Mouse (Mus musculus): ENCODE measurements at regions not wholly inside any gene's neighbourhood (a gene's known extent, or its start where the extent isn't known, plus 50 kb on each side); places are given as distances from the start of the nearest gene placed in this dataset.

- H3K9ac ChIP-seq: no peak overlapping the region
- 51% methylated on average over 5 of the region's 5 CpGs for WGBS
- no peaks in the 10 kb centered on the region for H3K36me3 ChIP-seq (ENCODE audit: insufficient read depth)
- ATAC-seq (peak; percentile 53; the same call in 1 of the 2 replicates), DNase-seq (peak; percentile 64)
- no peaks in the 10 kb centered on the region for H3K9me3 ChIP-seq (ENCODE audit: low read length)
- H3K4me2 ChIP-seq (ENCODE audit: low read depth): no peak overlapping the region
- 0 out of 2 replicates have a peak, but pooled peaks cover 3% of the 10 kb centered on the region for H3K4me1 ChIP-seq (ENCODE audit: insufficient read depth)
- no peak overlapping the region for H3K4me3 ChIP-seq (ENCODE audit: low read depth, low read length)
- no peak for TF ChIP-seq CTCF (IDR thresholded peaks at IDR 0.05; ENCODE audit: low read depth)
- no peak overlapping the region for H3K27ac ChIP-seq (ENCODE audit: low read depth, low read length)
- no peaks in the 10 kb centered on the region for H3K27me3 ChIP-seq (ENCODE audit: insufficient read depth, low read length)
These were observed 135.6 kb upstream of the Col8a1 start for GRCm38 (mm10) chr16:57890135-57890534.

GRCm38 (mm10) chr16:57893111-57893510 is 138.6 kb upstream of the Col8a1 start:
- TF ChIP-seq CTCF (IDR thresholded peaks at IDR 0.05; ENCODE audit: low read depth): no peak
- no peak for DNase-seq
- ATAC-seq: no peak
- H3K4me3 ChIP-seq (ENCODE audit: low read depth, low read length): no peak overlapping the region
- no peaks in the 10 kb centered on the region for H3K27me3 ChIP-seq (ENCODE audit: insufficient read depth, low read length)
- WGBS: 93% methylated on average over 2 of the region's 2 CpGs
- H3K36me3 ChIP-seq (ENCODE audit: insufficient read depth): no peaks in the 10 kb centered on the region
- no peak overlapping the region for H3K4me2 ChIP-seq (ENCODE audit: low read depth)
- H3K9ac ChIP-seq: no peak overlapping the region
- 0 out of 2 replicates have a peak, but pooled peaks cover 3% of the 10 kb centered on the region for H3K4me1 ChIP-seq (ENCODE audit: insufficient read depth)
- H3K9me3 ChIP-seq (ENCODE audit: low read length): no peaks in the 10 kb centered on the region
- no peak overlapping the region for H3K27ac ChIP-seq (ENCODE audit: low read depth, low read length)

- no peaks in the 10 kb centered on the region for H3K27me3 ChIP-seq (ENCODE audit: insufficient read depth, low read length)
- no peak for TF ChIP-seq CTCF (IDR thresholded peaks at IDR 0.05; ENCODE audit: low read depth)
- H3K4me1 ChIP-seq (ENCODE audit: insufficient read depth): 0 out of 2 replicates have a peak, but pooled peaks cover 3% of the 10 kb centered on the region
- DNase-seq (no peak), ATAC-seq (no peak)
- no peak overlapping the region for H3K27ac ChIP-seq (ENCODE audit: low read depth, low read length)
- H3K36me3 ChIP-seq (ENCODE audit: insufficient read depth): no peaks in the 10 kb centered on the region
- H3K4me2 ChIP-seq (ENCODE audit: low read depth): no peak overlapping the region
- H3K4me3 ChIP-seq (ENCODE audit: low read depth, low read length): no peak overlapping the region
- H3K9me3 ChIP-seq (ENCODE audit: low read length): no peaks in the 10 kb centered on the region
- no peak overlapping the region for H3K9ac ChIP-seq
- WGBS: 53% methylated on average over 5 of the region's 5 CpGs
These were observed 139.3 kb upstream of the Col8a1 start for GRCm38 (mm10) chr16:57893698-57894352.

GRCm38 (mm10) chr16:57901006-57901405 is 146.5 kb upstream of the Col8a1 start:
- Histone ChIP-seq H3K9me3 (ENCODE audit: low read length) (no peaks in the 10 kb centered on the region), H3K36me3 (ENCODE audit: insufficient read depth) (no peaks in the 10 kb centered on the region), H3K4me2 (ENCODE audit: low read depth) (no peak overlapping the region), H3K9ac (no peak overlapping the region), H3K4me1 (ENCODE audit: insufficient read depth) (no peaks in the 10 kb centered on the region), H3K27me3 (ENCODE audit: insufficient read depth, low read length) (no peaks in the 10 kb centered on the region), H3K27ac (ENCODE audit: low read depth, low read length) (no peak overlapping the region), H3K4me3 (ENCODE audit: low read depth, low read length) (no peak overlapping the region)
- WGBS: 32% methylated on average over 4 of the region's 4 CpGs
- DNase-seq: no peak
- TF ChIP-seq CTCF (IDR thresholded peaks at IDR 0.05; ENCODE audit: low read depth): no peak
- no peak for ATAC-seq

GRCm38 (mm10) chr16:57902498-57902897 is 148.0 kb upstream of the Col8a1 start:
- no peaks in the 10 kb centered on the region for H3K9me3 ChIP-seq (ENCODE audit: low read length)
- H3K4me1 ChIP-seq (ENCODE audit: insufficient read depth): no peaks in the 10 kb centered on the region
- WGBS: 65% methylated on average over 3 of the region's 3 CpGs
- TF ChIP-seq CTCF (IDR thresholded peaks at IDR 0.05; ENCODE audit: low read depth): no peak
- ATAC-seq: no peak
- no peak overlapping the region for H3K4me3 ChIP-seq (ENCODE audit: low read depth, low read length)
- H3K27me3 ChIP-seq (ENCODE audit: insufficient read depth, low read length): no peaks in the 10 kb centered on the region
- H3K4me2 ChIP-seq (ENCODE audit: low read depth): no peak overlapping the region
- H3K27ac ChIP-seq (ENCODE audit: low read depth, low read length): no peak overlapping the region
- H3K9ac ChIP-seq: no peak overlapping the region
- no peak for DNase-seq
- H3K36me3 ChIP-seq (ENCODE audit: insufficient read depth): no peaks in the 10 kb centered on the region

GRCm38 (mm10) chr16:57912001-57912400 is 157.5 kb upstream of the Col8a1 start:
- H3K4me3 ChIP-seq (ENCODE audit: low read depth, low read length): no peak overlapping the region
- H3K9ac ChIP-seq: no peak overlapping the region
- ATAC-seq: peak; percentile 73
- H3K4me2 ChIP-seq (ENCODE audit: low read depth): no peak overlapping the region
- TF ChIP-seq CTCF (IDR thresholded peaks at IDR 0.05; ENCODE audit: low read depth): no peak
- no peaks in the 10 kb centered on the region for H3K9me3 ChIP-seq (ENCODE audit: low read length)
- 28% methylated on average over 2 of the region's 2 CpGs for WGBS
- H3K4me1 ChIP-seq (ENCODE audit: insufficient read depth): no peaks in the 10 kb centered on the region
- no peaks in the 10 kb centered on the region for H3K27me3 ChIP-seq (ENCODE audit: insufficient read depth, low read length)
- H3K27ac ChIP-seq (ENCODE audit: low read depth, low read length): no peak overlapping the region
- no peaks in the 10 kb centered on the region for H3K36me3 ChIP-seq (ENCODE audit: insufficient read depth)
- peak; percentile 41 for DNase-seq

- DNase-seq (no peak), ATAC-seq (no peak)
These were observed 160.0 kb upstream of the Col8a1 start for GRCm38 (mm10) chr16:57914506-57914905.

More at GRCm38 (mm10) chr16:57914506-57914905, 160.0 kb upstream of the Col8a1 start:
- Histone ChIP-seq H3K4me1 (ENCODE audit: insufficient read depth) (no peaks in the 10 kb centered on the region), H3K9ac (no peak overlapping the region), H3K36me3 (ENCODE audit: insufficient read depth) (no peaks in the 10 kb centered on the region), H3K4me3 (ENCODE audit: low read depth, low read length) (no peak overlapping the region), H3K27me3 (ENCODE audit: insufficient read depth, low read length) (no peaks in the 10 kb centered on the region), H3K4me2 (ENCODE audit: low read depth) (no peak overlapping the region), H3K9me3 (ENCODE audit: low read length) (no peaks in the 10 kb centered on the region), H3K27ac (ENCODE audit: low read depth, low read length) (no peak overlapping the region)
- no peak for TF ChIP-seq CTCF (IDR thresholded peaks at IDR 0.05; ENCODE audit: low read depth)
- 68% methylated on average over 1 of the region's 1 CpGs for WGBS

All from forebrain, postnatal 0 days (tissue).